Mouse (Mus musculus): ENCODE data around the gene Mylk2. TPM values are rescaled to one million over a fixed set of nuclear protein-coding genes. Genes with fewer than 3 reads are reported as not detected.
A peak's percentile ranks its signal among the peaks of the same experiment; 100 is the strongest.

The Mylk2 gene
- polyA plus RNA-seq, 1 experiment from 2014 or later: 0.10 TPM

DNA sequence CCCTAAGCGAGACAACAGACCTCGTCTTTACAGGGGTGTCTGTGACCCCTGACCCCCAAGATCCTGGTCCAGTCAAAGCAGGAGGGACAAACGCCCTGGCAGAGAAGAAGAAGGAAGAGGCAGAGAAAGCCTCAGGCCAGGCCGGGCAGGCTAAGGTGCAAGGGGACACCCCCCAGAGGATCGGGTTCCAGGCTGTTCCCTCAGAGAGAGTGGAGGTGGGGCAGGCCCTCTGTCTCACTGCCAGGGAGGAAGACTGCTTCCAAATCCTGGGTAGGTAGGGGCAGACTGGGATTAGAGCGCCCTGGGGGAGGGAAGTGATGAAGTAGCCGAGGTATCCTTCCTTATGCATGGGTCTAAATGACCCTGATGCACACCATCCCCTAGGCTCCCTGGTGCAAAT lies 2.3 kb downstream of the Mylk2 start:
- DNase-seq (ENCODE audit: low spot score): no peak

DNA sequence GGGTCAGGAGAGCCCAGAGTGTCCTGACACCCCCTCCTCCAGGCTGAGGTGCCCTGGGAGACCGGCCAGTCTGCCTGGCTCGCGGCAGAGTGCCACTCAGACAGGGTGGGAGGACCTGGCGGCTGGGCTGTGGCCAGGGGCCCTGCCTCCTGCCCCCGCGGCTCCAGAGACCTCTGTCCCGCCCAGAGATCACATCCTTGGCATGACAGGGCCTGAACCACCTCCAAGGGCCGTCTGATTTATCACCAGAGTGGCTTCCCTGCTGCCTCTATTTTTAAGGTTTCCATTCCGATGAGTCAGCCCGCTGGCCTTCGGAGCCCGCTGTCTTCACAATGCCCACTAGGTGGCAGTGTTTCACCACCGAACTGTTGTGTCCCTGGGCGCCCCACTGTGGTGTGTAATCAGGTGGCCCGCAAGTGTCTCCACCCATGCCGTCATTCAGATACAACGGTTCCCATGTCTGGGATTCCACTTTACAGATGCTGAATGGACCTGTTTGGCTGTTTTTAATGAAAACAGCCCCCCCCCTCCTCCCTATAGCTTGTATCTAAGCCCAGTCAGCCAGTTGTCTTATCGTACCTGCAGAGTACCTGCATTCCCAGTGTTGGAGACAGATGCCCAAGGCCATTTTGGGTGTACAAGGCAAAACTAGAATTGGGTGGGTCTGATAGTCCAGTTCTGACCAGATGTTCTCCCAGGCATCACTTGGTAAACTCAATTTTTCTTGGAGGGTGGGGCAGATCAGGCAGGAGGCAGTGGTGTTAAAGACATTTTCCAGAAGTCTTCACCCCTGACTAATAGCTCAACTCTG lies 3.4 kb downstream of the Mylk2 start:
- DNase-seq (ENCODE audit: low spot score): peak; percentile 87

DNA sequence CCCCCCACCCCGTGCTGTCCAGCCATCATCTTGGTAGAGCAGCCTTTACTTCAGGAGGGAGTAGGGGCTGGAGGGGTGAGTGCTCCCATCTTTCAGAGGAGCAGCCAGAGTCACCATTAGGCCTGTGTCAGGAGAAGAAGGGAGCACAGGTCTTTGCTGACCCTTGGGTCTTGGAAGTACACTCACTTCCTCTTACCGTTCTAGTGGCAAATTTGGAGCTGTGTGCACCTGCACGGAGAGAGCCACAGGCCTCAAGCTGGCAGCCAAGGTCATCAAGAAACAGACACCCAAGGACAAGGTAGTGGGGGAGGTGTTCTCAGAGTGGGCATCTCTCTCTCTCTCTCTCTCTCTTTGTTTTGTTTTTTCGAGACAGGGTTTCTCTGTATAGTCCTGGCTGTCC lies 4.3 kb downstream of the Mylk2 start:
- DNase-seq (ENCODE audit: low spot score): no peak

DNA sequence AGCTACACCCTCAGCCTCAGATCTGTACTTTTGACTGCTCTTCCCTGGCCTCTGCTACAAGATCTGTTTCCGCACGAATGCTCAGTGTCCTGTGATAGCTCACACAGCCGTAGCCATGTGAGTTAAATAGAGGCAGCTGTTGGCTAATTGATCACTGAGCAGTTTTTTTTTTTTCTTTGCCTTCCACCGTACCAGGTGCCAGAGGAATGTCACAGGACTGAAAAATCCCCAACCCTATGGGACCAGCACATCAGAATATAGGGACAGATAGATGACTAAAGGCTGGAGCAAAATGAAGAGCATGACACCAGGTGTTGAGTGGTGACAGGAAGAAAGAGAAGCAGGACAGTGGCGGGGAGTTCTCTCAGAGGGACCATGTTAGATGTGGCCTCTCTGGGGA lies 5.0 kb downstream of the Mylk2 start:
- DNase-seq (ENCODE audit: low spot score): no peak

DNA sequence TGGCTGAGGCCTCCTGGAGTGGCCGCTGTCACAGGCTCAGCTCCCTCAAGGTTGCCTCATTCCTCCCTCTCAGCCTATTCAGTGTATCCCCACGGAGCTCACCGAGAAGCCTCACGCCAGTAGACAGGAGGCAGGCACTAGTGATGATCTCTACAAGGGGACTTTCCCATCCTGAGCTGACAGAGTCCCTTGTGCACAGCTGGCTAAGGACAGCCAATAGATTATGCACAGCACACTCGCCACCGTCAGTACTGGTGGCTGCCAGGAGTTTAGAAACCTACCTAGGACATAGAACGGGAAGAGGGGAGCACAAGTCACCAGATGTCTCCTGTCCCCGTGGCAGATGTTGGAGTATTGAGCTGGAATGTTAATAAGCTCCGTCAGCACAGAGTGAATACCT lies 6.5 kb downstream of the Mylk2 start:
- no peak for DNase-seq (ENCODE audit: low spot score)

DNA sequence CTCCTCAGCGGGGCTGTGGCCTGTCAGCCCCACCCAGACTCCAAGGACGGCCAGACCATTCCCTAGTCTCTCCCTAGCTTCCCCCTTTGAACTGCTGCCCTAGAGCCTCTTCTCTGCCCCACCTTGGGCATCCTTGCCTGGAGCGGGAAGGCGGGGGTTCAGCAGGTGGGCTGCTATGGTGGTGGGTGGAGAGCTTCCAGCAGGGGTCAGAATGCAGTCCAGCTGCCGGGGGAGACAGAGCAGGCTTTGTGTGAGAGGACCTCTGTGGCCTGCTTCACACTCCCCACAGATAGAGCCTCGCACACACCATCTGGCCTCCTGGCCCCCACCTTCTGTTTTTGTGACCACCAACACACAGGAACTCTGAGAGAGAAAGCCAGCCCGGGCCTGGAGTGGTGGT lies 11.2 kb downstream of the Mylk2 start:
- no peak for DNase-seq (ENCODE audit: low spot score)

DNA sequence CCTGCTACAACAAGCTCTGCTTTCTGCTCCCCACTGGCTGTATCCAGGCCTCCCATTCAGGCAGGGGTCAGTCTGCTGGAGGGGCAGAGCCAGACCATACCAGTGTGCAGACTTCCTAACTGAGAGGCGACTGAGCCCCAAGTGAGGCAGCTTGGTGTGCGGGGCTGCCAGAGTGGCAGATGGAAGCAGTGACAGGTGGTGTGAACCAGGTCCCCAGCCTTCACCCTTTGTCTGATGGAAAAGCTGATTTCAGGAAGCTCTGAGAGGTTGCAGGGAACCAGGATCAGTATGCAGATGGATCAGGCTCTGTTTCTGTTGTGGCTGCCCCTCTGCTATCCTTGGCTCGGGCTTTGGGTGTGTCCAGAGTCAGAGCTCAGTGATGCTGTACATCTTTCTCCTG lies 12.5 kb downstream of the Mylk2 start:
- DNase-seq (ENCODE audit: low spot score): no peak

DNA sequence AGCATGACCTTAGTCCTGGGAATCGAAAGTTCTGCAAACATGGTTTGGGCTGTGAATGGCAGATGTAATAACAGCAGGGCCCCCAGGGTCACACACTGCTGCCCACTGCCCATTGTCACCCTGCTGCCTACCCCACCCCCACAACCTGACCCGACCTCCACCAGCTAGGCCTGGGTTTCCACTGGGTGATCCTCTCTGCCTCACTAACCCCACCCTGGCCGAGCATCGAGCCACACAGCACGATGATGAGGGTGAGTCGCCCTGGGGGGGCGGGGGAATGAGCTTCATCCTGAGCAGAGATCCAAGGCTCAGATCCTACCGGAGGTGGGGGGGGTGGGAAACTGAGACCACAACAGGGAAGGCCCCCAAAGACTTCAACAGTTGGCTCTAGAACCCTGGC lies 13.0 kb downstream of the Mylk2 start:
- no peak for DNase-seq (ENCODE audit: low spot score)

DNA sequence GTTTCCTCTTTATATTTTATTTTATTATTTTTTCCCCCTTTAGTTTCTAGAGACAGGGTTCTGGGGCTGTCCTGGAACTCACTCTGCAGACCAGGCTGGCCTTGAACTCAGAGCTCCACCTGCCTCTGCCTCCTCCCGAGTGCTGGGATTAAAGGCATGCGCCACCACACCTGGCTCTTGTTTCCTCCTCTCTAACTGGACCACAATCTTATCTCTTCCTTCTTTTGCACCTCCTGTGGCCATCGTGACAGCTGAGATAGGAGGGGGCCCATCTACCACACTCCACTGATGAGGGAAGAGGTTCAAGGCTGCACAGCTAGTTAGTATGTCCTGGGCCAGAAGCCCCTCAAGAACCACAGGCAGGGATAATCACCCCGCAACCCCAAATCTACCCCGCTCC lies 13.4 kb downstream of the Mylk2 start:
- DNase-seq (ENCODE audit: low spot score): no peak

DNA sequence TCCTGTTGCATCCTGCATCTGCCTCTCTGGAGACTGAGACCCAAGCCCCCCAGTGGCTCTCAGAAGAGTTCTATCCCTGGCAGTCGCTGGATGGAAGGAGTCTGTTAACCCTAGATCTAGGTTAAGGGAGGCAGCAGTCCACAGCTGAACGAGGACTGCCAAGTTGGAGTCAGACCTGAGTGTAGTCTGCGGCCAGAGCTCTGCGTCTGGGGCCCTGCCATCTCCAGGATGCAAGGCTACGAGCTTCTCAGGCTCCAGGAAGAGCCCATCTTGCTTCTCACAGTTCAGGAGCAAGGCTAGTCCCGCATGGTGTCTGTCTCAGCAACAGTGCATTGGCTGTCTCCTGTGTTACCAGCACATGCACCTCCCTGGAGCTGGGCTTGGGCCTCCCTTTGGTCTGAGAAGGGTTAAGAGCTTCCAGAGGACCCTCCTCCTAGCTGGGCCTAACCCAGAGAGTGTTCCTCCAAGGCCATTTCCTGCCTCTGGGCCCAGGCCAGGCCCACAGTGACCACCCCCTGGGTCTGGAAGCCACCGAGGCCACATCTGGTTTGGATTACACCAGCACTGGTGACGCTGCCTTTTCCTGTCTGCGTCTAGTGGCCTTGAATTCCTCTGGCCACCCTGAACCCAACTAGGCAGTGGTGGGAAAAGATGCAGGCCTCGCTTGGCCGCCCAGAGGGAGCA lies 14.2 kb downstream of the Mylk2 start:
- DNase-seq (ENCODE audit: low spot score): no peak

DNA sequence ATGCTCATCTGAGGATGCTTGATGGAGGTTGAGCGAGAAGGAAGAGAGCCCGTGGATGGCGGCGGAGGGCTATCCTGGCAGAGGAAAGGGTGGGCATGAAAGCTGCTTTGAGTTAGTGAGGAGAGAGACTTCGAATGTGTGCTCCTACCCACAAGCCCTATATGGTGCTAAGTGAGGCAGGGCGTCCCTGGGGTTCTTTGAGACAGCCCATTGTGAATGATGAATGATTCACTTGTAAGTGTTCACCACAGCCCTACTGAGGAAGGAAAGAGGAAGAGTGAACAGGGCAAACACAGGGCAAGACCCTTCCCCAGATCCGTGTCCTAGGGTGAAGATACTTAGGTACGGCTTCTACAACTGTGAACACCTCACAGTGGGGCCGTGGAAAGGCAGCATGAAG lies 15.7 kb downstream of the Mylk2 start:
- no peak for DNase-seq (ENCODE audit: low spot score)

DNA sequence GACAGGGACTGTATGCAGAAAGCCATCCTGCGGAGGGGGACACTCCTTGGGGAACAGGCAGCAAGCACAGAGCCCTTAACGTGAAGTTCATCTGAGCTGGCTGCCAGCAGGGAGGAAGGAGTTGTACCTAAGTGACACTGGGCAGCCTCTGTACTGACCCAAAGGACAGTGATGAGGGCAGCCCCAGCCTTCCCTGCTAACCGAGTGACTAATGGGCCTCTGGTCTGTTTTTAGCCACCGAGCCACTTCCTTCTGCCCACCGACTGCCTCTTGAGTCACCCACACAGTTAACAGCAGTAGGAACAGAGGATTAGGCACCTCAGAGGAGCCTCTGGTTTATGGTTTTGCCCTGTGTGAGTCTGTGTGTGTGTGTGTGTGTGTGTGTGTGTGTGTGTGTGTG lies 16.2 kb downstream of the Mylk2 start:
- DNase-seq (ENCODE audit: low spot score): no peak

DNA sequence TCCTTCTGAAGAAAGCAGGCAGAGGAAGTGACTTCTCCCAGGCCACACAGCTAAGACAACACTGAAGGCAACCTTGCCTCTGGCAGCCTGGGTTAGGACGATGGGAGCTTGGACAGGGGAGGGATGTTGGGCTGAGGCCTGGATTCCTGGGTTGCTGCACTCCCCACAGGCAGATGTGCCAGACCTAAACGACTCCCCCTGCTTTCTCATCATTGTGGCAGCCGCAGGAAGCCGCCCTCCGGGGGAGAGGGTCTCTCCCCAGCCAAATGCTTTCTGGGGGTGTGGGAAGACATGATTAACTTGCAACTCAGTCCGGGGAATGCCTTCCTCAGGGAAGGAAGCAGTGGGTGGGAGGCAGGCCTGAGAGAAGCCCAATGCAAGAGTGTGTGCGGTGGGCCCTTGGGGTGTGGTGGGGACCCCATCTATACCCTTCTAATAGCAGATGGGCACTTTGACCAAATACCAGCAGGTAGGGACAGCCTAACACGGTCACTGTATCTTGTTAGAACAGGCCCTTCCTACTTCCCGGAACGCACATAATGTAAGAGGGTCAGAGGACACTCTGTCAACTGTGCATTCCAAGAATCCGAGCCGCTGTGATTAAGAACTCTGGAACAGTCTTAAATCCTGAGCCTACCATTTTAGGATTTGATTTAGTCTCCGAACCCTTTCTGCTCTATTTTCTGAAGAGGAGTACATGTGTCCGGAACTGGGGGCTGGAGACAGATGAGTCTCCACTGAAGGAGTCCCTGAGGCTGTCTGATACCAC lies 17.3 kb downstream of the Mylk2 start:
- DNase-seq (ENCODE audit: low spot score): no peak

DNA sequence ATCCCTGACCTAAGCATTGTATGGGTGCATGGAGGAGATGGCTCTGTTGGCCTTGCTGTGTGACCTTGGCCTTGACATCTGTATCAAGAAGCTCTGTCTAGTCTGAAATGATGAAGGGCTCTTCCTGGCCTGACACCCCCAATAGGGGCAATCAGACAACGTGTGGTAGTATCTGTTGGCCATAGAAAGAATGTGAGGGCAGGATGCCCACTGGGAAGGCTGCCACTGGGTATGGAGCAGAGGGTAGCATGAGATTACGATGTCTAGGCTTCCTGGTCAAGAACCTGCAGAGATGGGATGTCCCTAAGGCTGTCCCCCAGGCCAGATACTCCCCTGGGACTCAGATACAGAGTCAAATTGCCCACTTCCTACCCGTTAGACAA lies 17.8 kb downstream of the Mylk2 start:
- DNase-seq (ENCODE audit: low spot score): no peak

DNA sequence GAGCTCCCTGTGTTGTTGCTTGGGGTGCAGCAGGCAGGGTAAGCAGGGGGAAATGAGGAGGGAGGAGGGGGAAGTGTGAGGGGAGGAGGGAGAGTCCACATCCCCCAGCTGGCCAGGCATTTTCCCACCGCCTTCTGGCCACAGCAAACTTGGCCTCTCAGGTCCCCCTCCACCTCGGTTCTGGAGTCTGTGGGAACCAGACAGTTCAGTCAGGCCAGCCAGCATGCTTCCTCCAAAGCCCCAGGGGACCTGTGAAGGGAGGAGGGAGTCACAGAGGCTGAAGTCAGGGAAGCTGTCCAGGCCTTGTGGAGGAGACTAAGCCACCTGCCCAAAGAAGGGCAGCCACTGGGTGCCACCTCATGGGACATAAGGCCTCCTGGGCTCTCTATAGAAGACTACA lies 19.1 kb downstream of the Mylk2 start:
- DNase-seq (ENCODE audit: low spot score): no peak

DNA sequence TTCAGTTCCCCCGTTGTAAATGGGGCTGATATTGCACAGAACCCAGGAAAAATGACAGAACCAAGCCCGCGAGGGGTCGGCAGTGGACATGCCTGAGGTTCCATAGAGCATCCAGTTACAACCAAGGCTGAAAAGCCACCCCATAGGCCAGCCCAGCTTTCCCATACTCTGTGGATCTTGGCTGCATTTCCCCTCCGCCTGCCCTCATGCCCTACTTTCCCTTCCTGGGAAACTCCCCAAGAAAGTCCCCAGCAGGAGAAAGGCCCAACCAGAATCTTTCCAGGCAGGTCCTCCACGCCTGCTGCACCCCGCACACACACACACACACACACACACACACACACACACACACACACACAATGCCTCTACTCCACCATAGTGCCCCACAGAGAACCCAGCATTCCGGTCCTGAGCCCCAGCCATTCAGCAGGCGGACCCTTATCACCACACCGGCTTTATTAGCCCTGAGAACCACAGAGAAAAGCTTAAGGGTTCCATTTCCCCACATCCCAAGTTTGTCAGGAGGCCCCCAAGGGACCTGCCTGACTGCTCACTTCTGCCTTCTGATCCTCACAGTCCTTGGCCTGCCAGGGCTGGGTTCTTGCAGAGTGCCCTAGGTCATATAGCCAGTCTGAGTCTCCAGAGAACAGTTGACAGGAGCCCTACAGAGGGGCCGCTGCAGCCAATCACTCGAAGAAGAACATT lies 20.5 kb downstream of the Mylk2 start:
- no peak for DNase-seq (ENCODE audit: low spot score)

DNA sequence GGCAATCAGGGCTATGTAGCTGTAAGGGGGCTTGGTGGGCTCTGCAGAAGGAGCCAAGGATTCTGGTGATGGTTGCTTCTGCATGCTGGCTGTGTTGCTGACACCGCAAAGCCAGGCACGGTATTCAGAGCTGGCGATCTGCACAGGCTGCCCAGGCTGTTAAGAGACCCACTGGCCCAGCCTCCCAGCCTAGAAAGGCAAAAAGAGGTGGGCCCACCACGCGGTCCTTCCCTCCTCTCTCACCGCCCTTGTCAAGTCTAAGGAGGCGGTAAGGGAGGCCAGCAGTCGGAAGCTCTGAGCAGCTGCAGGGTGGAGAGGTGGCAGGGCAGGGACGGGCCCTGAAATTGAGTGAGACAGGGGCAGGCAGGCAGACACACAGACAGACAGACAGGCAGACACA lies 21.9 kb downstream of the Mylk2 start, which contains the start of gene Foxs1:
TSS of gene Foxs1 (minus strand) at position 161 of the 400 bp plus-strand sequence.
- DNase-seq (ENCODE audit: low spot score): no peak

DNA sequence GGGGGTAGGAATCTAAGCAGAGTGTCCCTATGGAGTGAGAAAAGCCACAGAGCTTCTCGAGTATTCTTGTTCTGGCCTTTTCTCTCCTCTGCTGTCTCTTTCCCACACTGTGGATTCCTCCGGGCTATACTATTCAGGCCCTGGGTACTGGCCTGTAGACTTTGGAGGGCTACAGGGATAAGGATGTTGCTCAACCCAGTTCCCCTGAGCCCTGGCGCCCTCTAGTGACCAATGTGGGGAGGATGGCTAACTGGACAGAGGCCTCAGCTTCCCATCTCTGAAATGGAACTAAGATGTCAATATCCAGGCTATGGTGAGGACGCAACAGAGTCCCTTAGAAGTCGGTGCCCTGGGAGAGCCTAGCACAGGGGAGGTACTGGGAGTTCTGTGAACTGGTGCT lies 22.5 kb downstream of the Mylk2 start:
- DNase-seq (ENCODE audit: low spot score): peak; percentile 33

DNA sequence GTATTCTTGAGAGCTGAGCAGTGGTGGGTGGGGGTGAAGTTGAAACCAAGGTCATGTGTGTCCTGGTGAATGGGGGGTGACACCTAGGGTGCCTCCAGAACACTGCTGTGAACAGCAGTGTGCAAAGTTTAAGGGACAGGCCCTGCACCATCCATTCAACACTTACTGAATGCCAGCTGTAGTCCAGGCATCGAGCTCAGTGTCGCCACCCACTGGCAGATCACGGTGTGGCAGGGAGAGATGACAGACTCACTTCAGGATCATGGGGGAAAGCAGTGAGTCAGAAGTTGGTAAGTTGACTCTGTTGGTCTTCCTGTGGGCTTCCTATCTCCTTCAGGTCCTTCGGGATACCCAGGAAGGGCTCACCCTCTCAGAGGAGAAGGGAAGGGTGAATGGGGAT lies 28.7 kb downstream of the Mylk2 start:
- peak; percentile 43 for DNase-seq (ENCODE audit: low spot score)

DNA sequence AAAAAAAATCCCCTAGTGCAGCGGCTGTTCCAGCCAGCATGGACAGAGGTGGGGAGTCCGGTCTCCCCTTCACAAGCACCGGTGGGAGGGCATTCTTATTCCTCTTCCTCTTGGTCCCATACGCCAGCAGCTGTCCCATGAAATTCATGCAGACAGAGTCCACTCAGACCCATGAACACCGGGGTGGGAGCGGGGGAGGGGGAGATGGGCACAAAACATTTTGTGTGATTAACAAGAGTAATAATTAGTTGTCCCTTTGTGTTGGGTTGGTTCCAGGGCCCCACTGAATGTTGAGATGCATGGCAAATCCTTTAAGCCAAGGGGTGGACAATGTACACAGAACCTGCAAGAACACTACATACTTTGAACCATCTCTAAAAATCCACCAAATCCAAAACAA lies 30.0 kb downstream of the Mylk2 start:
- no peak for DNase-seq (ENCODE audit: low spot score)

DNA sequence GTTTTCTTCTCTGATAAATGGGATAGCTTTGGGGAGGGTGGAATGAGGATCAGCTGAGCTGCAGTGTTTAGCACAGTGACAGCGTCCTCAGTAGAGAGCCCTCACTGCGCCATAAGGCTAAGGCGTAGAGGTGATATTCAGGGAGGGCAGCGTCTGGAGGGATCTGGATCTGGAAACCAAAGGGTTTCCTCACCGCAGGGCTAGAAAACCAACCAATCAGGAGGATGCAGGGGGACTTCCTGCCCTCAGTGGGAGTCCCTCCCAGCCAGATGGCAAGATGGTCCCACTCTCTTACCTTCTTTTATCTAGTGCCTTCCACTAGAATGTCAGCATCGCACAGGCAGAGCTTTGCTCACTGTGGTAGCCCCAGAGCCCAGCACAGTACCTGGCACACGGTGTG lies 30.6 kb downstream of the Mylk2 start:
- peak; percentile 40 for DNase-seq (ENCODE audit: low spot score)

Measured in thymus, postnatal 0 days (tissue).